In the genomic region with DNA sequence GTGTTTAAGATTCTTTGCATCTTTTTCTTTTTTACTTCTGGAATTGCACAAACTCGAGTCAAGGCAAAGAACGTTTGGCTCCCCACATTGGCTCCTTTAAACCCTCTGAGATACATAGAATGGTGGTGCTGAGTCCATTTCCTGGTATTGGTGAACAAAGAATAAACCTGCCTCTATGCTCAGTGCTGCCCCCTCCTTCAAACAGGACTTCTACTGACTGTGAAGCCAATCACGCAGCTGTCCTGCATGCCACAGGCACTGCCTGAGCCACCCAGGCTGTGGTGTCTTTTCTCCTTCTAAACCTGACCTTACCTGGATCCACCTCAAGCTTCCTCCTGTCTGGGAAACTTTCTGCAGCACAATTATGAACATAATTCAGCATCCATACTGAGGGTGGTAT, we compare ENCODE assay signal across 14 mouse cellular contexts.
A peak's percentile ranks its signal among the peaks of the same experiment; 100 is the strongest.
DNase-seq lines count a peak whose midpoint lies in the region; ATAC-seq and TF ChIP-seq lines count a peak whose summit lies in the region.
"Had no signal": no experiment of that assay in that cellular context is flagged by ENCODE, and none has a peak within 500 bp of the region (broad histone marks: within the 10 kb centered on the region; RNA-seq: fewer than 3 reads in every experiment).

No protein-coding gene starts in this region.

- no peaks in the 10 kb centered on the region for H3K27me3 ChIP-seq in kidney, postnatal 0 days (ENCODE audit: insufficient read depth, low read length)
- no peaks in the 10 kb centered on the region for H3K27me3 ChIP-seq in heart, postnatal 0 days (ENCODE audit: control insufficient read depth, insufficient read depth, low read length)
- H3K27me3 ChIP-seq in midbrain, embryonic 15.5 days (replicated peaks), result no peaks in the 10 kb centered on the region
- H3K27me3 ChIP-seq: embryonic facial prominence, embryonic 12.5 days had no signal

- no peak for TF ChIP-seq EP300 in heart, postnatal 0 days (IDR thresholded peaks at IDR 0.05; ENCODE audit: low read depth)

- H3K27ac ChIP-seq in kidney, postnatal 0 days, result no peak overlapping the region
- H3K27ac ChIP-seq in heart, postnatal 0 days (ENCODE audit: low read depth), result peak overlapping the region; percentile 95
- H3K27ac ChIP-seq in midbrain, embryonic 15.5 days, result no peak overlapping the region
- H3K27ac ChIP-seq: embryonic facial prominence, embryonic 12.5 days; forebrain, embryonic 10.5 days had no signal

- H3K9ac ChIP-seq in kidney, postnatal 0 days (ENCODE audit: low read depth, low read length), result no peak overlapping the region
- H3K9ac ChIP-seq in heart, postnatal 0 days (replicated peaks; ENCODE audit: low read depth, low read length), result no peak overlapping the region
- H3K9ac ChIP-seq in midbrain, embryonic 15.5 days, result no peak overlapping the region
- H3K9ac ChIP-seq: embryonic facial prominence, embryonic 12.5 days had no signal

- peak; percentile 34; the same call in 1 of the 2 replicates for TF ChIP-seq CTCF in kidney, postnatal 0 days (IDR thresholded peaks at IDR 0.05; ENCODE audit: low read depth)
- TF ChIP-seq CTCF in heart, postnatal 0 days (IDR thresholded peaks at IDR 0.05; ENCODE audit: low read depth), result peak; percentile 40

- peak; percentile 16 for DNase-seq in gastrocnemius, postnatal 14 days
- no peak for DNase-seq in gastrocnemius, postnatal 10 days
- no peak for DNase-seq in kidney, postnatal 0 days (ENCODE audit: low spot score)
- no peak for DNase-seq in kidney, adult 9 months
- DNase-seq in 3T3-L1 (ENCODE audit: low read depth, low spot score), result peak; percentile 20
- peak; percentile 36 for DNase-seq in heart, postnatal 0 days (ENCODE audit: low spot score)
- DNase-seq in adrenal gland, postnatal 4 days (ENCODE audit: low spot score in 2 of 2), result no peak
- DNase-seq: kidney, adult 8-10 months; lung, adult 2 months; right cerebral cortex, postnatal 4 days had no signal

- no peaks in the 10 kb centered on the region for H3K36me3 ChIP-seq in kidney, postnatal 0 days (ENCODE audit: insufficient read depth, low read length)
- H3K36me3 ChIP-seq in heart, postnatal 0 days (replicated peaks; ENCODE audit: control insufficient read depth, insufficient read depth, low read length), result no peaks in the 10 kb centered on the region
- H3K36me3 ChIP-seq in midbrain, embryonic 15.5 days (replicated peaks), result no peaks in the 10 kb centered on the region
- H3K36me3 ChIP-seq: embryonic facial prominence, embryonic 12.5 days; forebrain, embryonic 10.5 days had no signal

- intact Hi-C loops in gastrocnemius, postnatal 14 days (cut with DNase I; ENCODE audit: low total_unique reads), result no loop called here

- H3K4me3 ChIP-seq in kidney, postnatal 0 days (replicated peaks; ENCODE audit: low read depth, low read length), result no peak overlapping the region
- H3K4me3 ChIP-seq in heart, postnatal 0 days (ENCODE audit: low read depth, low read length), result no peak overlapping the region
- no peak overlapping the region for H3K4me3 ChIP-seq in midbrain, embryonic 15.5 days
- H3K4me3 ChIP-seq: embryonic facial prominence, embryonic 12.5 days; forebrain, embryonic 10.5 days; megakaryocyte, embryonic 14.5 days had no signal

- H3K4me2 ChIP-seq in kidney, postnatal 0 days (ENCODE audit: low read length), result no peak overlapping the region
- no peak overlapping the region for H3K4me2 ChIP-seq in heart, postnatal 0 days (ENCODE audit: low read depth, low read length)
- no peak overlapping the region for H3K4me2 ChIP-seq in midbrain, embryonic 15.5 days
- H3K4me2 ChIP-seq: embryonic facial prominence, embryonic 12.5 days had no signal

- no peak for ATAC-seq in kidney, postnatal 0 days (replicated peaks; ENCODE audit: low FRiP score, low read depth)
- 0 out of 2 replicates have a peak, but pooled peaks have one; percentile 12 for ATAC-seq in heart, postnatal 0 days (ENCODE audit: insufficient read depth, low read depth)
- ATAC-seq in midbrain, embryonic 15.5 days (replicated peaks), result no peak

- 67% methylated on average over 3 of the region's 3 CpGs for WGBS in kidney, postnatal 0 days
- WGBS in heart, postnatal 0 days, result 55% methylated on average over 3 of the region's 3 CpGs
- WGBS in midbrain, embryonic 15.5 days, result 67% methylated on average over 3 of the region's 3 CpGs

- H3K9me3 ChIP-seq in kidney, postnatal 0 days (replicated peaks; ENCODE audit: low read length), result no peaks in the 10 kb centered on the region
- no peaks in the 10 kb centered on the region for H3K9me3 ChIP-seq in heart, postnatal 0 days (replicated peaks; ENCODE audit: control insufficient read depth, low read length)
- no peaks in the 10 kb centered on the region for H3K9me3 ChIP-seq in midbrain, embryonic 15.5 days
- H3K9me3 ChIP-seq: embryonic facial prominence, embryonic 12.5 days; forebrain, embryonic 10.5 days; megakaryocyte, embryonic 14.5 days had no signal

- no peaks in the 10 kb centered on the region for H3K4me1 ChIP-seq in kidney, postnatal 0 days (replicated peaks; ENCODE audit: insufficient read depth, low read length)
- peaks cover 51% of the 10 kb centered on the region for H3K4me1 ChIP-seq in heart, postnatal 0 days (ENCODE audit: control insufficient read depth, insufficient read depth)
- no peaks in the 10 kb centered on the region for H3K4me1 ChIP-seq in midbrain, embryonic 15.5 days
- H3K4me1 ChIP-seq: embryonic facial prominence, embryonic 12.5 days; forebrain, embryonic 10.5 days had no signal

Comparison
In these comparisons a context has a peak if more than half of its experiments do, and no peak if none do; other contexts are left out.
1. DNase-seq: peak in gastrocnemius, postnatal 14 days (single experiment), 3T3-L1 (single experiment) and heart, postnatal 0 days (single experiment); none in gastrocnemius, postnatal 10 days (single experiment), kidney, postnatal 0 days (single experiment), kidney, adult 9 months (single experiment) and adrenal gland, postnatal 4 days (0 of 2).